Mouse (Mus musculus) cerebellum, adult 18-20 months (tissue): ENCODE data around the gene Krt83.

Experiments
- DNase-seq, 2 experiments: peaks; one replicate each; pipeline ENCODE4 v3.0.0; 2021

The Krt83 gene

DNA sequence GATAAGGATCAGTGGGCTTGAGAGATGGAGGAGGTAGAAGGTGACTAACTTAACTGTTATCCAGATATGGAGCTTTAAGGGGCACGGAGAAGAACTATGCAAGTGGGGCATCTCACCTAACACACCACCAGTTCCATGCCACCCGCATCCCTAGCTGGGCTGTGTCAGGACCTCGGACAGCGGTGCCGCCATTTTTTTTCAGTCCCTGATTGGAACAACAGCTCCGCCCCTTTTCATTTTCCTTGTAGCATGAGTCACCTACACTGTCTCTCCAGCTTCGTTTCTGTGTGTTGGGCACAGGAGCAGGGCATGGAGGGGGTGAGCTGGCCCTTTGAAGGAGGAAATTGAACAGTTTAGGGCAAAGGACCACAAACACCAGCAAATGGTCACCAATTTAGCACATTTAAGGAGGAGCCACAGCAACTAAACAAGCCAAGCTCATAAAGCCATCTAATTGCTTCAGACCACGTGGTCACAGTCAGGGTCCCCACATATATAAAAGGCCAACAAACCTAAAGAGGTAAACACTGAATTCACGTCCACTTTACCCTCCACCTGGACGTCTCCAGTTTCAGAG is 18.3 kb downstream of the Krt83 start, which contains the start of gene Krt86:
Gene Krt86 (plus strand): TSS at position 527 of the 577 bp plus-strand sequence.
- DNase-seq: no peak

DNA sequence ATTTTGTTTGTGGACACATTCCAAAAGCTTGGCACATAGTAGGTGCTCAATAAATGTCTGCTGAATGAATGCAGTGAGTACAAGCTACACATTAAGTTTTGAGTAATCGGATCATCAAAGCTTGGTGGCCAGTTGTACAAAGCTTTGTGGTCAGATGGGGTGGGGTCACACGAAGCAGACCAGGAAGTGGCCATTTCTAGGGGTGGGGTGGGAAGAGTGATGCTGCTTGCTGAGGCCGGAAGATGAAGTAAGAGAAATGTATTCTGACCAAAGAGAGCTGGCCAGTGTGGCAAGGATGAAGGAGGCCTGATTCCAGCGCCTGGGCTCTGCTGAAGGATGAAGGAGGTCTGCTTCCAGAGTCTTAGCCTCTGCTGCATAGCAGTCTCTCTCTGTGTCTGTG is 22.2 kb downstream of the Krt83 start:
- no peak for DNase-seq

DNA sequence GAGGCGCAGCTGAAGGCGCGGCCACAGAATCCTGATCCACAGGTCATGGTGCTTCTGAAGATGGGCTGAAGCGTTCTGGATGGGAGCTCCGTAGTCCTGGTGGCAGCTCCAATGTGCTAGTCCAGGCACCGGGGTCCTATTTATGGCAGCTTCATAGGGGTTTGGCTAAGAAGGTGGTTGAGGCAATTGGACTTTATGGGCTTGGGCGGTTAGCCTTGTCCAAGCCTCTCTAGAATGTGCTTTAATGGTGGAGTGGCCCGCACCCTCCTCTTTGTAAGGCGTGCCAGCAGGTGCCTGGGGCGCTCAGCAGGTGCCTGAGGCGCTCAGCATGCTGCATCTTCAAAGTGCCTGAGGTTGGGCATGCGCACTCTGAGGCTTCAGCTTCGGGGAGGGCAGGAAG is 27.7 kb downstream of the Krt83 start, which contains the start of gene Krt81:
Gene Krt81 (minus strand): TSS at position 101 of the 400 bp plus-strand sequence.
- no peak for DNase-seq

DNA sequence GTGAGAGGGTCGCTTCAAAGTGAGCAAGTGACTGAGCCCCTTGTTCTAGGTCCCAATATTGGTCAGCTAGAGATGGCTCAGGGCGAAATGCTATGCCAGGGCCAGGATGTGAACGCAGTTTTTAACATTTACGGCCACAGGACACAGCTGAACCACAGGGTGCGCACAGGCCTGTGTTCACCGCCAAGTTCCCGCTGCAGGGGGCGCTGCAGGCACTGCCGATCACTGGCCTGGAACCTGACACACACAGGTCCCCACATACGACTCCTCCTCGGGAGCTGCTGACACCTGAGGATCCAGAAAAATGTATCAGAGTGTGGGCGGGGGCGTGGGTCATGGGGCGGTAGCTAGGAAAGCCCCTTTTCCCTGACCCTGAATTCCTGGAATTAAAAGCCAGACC is 32.0 kb downstream of the Krt83 start:
- DNase-seq: no peak

DNA sequence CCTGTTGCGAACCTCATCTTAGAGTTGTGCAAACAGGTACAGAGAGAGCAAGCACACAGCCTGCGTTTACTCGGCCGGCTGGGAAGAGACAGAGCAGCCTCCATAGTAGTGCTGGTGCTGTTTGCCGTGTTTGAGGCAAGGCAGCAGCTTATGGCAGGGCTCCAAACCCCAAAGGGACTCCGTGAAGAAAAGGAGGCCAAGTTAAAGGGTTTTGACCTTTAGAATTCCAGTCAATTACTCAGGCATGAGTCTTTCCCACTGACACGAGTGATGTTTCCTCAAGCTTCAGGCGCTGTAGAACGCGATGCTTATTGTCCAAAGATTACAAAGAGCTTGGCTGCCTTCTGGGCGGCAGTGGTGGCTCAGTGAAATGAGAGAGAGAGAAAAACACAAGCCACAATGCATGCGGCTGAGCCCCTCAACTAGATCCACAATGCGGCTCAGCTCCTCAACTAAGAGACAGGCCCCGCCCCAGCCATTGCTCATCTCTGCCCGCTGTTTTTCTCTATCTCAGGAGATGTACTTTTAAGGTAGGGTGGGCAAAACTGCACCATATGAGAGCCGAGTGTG is 32.9 kb downstream of the Krt83 start:
- no peak for DNase-seq

DNA sequence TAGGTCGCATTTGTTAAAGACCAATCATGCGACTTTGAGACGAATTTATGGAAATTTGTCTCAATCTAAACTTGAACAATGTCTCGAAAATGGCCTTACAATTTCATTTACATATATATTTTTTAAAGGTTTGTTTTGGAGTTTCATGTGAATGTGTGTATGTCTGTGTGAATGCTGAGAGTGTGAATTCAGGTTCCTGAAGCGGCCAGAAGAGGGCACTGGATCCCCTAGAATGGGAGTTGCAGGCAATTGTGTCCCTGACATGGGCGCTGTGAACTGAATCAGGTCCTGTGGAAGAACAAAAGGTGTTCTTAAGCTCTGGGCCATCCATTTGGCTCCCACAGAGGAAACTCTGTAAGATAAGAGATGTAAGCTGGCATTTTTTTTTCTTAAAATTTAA is 35.4 kb downstream of the Krt83 start:
- no peak for DNase-seq

DNA sequence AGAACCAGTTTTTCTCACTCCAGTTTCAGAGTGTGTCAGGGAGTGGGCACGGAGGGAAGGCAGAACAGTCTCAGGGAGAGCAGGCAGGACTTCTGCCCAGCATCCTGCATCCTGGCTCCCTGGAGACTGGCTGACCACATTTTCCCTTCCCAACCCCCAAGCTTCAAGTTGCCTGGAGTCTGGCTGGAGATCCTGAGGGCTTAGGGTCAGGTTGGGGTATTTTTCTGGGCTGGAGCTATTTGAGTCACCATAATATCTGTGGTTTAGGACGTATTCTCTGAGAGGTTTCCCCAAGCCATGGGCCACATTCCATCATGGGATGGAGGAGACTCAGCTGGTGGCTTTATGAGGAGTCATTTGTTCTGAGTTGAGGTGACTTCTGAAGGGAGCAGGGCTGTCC is 36.0 kb downstream of the Krt83 start:
- DNase-seq: no peak

DNA sequence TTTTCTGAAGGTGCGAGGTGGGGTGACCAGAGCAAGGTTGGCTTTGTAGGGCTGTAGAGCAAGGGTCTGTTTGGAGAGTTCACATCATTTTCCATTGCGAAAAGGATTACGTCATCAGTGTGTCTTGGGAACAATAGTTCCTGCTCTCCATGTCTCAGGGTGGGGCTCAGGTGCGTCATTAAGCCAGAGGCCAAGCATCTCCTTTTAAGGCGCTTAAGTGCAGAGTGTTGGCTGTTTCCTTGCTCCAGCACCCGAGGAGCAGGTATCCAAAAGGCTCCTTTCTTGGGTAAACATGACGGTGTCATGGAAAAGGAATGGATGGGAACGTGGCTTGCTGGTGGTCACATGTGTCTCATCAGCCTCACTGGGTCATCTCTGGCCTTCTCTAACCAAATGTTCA is 36.5 kb downstream of the Krt83 start:
- DNase-seq: no peak

DNA sequence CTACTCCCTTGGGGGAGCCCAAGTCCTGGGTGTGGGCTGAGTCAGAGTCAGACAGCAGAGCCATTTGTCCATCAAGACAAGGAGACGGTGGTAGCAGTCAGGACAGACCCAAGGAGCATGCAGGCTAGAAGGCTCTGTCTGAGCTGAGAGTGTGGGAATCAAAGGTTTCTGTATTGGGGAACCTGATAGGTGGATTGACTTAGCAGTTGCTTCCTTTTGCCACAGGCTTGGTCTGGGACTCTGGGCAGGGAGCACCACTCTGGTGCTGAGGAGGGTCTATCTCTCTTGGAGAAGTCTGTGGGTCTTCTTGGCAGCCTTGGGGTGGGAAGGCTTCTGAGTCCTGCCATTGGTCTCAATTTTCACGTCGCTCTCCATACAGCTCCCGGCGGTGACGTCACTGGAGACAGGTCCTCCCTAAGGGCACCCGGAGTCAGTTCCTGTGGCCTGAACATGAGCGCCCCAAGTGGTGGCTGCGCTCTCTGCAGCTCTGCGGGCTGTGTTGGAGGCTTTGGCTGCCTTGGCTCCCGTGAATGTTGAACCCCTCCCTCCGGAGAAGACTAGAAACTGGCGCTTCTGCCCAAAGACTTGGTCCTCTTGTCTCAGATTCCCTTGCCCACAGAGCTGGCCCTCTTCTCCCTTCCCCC is 38.1 kb downstream of the Krt83 start:
- peak; percentile 75 to 79 for DNase-seq

DNA sequence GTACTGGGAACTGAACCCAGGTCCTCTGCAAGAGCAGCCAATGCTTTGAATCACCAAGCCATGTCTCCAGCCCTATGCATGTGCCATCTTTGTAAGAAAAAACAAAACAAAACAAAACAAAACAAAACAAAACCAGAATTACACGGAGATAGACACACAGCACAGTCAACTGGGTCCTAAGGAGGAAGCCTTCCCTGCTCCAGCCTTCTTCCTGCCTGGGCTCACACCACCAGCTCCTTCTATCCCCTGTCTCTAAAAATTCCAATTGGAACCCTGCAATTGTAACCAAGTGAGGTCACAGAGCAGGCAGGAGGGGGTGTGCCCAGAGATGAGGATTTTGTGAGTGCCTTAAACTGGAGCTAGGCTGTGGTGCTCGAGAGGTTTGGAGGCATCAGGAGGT is 43.9 kb downstream of the Krt83 start, which contains the start of gene Krt88:
Gene Krt88 (plus strand): TSS at position 301 of the 400 bp plus-strand sequence.
- no peak for DNase-seq

DNA sequence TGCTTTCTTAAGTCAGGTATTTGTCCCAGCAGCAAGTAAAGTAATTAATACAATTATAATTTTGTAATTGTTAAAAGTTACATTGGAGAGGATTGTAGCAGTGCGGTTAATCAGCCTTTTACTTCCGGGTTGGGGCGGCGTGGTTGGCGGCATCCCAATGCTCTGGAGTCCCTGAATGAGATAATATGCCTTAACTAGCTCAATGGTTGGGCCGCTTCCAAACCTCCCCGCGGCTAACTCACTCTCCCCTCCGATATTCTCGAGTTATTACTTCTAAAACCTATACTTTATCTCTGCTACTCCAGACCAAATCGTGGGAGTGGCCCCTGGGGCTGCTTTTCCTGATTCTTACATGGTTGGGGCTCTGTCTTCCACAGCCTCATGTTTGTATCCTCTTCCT is 44.7 kb downstream of the Krt83 start:
- no peak for DNase-seq

DNA sequence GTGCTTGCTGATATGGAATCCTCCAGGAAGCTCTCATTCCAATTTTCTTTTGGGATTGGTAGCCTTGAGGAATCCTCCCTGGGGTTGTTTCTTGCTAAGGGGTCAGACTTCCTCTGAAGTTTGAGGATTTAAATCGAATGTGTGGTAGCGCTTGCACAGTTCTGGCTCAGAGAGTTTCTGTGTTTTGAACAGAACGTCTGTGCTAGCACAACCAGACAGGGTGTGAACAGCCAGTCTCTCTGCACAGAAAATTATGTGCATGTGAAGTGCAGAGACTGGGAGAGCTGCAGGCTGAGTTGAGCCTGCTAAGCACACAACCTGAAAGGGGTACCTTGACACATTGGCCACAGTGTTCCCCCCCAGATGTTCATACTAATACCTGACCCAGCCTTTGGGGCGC is 50.5 kb downstream of the Krt83 start:
- no peak for DNase-seq

DNA sequence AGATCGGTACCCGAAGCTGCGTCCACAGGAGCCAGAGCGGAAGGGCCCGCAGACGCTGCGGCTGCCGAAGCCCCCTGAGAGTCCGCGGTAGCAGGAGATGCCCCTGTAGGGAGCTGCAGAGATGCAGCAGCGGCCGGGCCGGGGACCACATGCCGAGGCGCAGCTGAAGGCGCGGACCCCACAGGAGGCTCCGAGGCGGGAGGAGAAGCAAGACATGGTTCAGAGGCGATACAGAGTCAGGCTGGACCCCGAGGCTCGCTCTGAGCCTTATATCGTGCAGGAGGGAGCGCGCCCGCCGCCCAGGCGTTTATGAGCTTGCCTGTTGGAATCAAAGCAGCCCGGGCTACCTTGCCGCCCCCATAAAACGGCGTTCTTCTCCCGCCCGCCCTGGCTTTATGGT is 52.8 kb downstream of the Krt83 start, which contains the start of gene Krt87:
Gene Krt87 (minus strand): TSS at position 250 of the 400 bp plus-strand sequence.
- DNase-seq: no peak

DNA sequence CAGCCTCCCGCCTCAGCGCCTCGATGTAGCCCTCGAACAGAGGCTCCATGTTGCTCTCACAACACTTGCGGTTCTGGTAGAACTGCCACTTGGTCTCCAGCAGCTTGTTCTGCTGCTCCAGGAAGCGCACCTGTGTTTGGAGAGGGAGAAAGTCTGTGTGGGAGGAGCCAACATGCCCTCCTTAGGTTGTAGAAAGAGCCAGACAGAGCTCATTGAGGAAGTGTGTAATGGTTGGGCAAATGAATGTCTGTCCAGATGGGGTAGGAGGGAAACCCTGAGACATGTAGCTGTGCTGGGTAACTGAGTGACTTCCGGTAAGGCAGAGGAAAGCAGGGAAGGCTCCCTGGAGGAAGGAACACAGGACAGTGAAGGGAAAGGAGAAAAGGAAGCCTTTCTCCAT is 54.7 kb downstream of the Krt83 start:
- no peak for DNase-seq
